Mouse (Mus musculus): Measurements from ENCODE around the gene Snapin. TPM values are rescaled to one million over a fixed set of nuclear protein-coding genes. Genes with fewer than 3 reads are reported as not detected.

Gene Snapin
- 10 to 100 TPM; 70.9 to 72.3 TPM for total RNA-seq (2021)
- long read RNA-seq, experiment 1, transcript Snapin-203 (4 exons, 1,928 nt) = major isoform, 69 of 99 reads
- long read RNA-seq, experiment 1, transcript Snapin-204 (4 exons, 1,575 nt) = minor isoform, 5 of 99 reads
- long read RNA-seq, experiment 1, transcript Snapin-202 (2 exons, 1,843 nt) = minor isoform, 12 of 99 reads
- long read RNA-seq, experiment 1, transcript Snapin-205 (3 exons, 1,505 nt) = minor isoform, 5 of 99 reads
- long read RNA-seq, experiment 1, partial matches to known transcripts = 0 of 99 reads
- long read RNA-seq, experiment 1, other reads (novel, unspliced or antisense) = 8 of 99 reads
- long read RNA-seq, experiment 2, transcript Snapin-203 (4 exons, 1,928 nt) = major isoform, 71 of 119 reads
- long read RNA-seq, experiment 2, transcript Snapin-201 (3 exons, 958 nt) = minor isoform, 8 of 119 reads
- long read RNA-seq, experiment 2, transcript Snapin-202 (2 exons, 1,843 nt) = minor isoform, 11 of 119 reads
- long read RNA-seq, experiment 2, transcript Snapin-204 (4 exons, 1,575 nt) = minor isoform, 12 of 119 reads
- long read RNA-seq, experiment 2, partial matches to known transcripts = 0 of 119 reads
- long read RNA-seq, experiment 2, other reads (novel, unspliced or antisense) = 15 of 119 reads

DNA sequence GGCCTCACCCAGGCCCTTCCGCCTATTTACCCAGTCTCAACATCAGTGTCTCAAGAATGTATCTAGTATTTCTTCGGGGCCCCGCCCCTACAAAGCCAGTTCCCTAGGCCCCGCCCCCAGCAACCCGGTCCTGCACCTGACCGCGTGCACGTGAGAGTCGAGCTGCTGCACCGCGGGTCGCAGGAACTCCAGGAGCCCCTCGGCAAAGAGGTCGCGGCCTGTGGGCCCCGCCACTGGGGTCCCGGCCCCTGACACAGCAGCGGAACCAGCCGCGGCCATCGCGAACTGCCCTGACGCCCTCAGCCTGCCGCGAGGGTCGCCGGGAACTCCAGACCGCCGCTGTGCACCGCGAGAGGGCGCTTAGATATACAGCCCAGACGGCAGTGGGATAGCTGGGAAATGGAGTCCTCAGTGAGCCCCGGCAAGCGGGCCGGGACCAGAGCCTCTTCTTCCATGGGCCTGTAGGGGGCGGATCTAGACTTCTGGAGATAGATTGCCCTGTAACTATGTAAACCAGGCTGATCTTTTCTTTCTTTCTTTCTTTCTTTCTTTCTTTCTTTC, at the start of gene Snapin:
Gene Snapin, minus strand, starts transcription at position 338 of the 561 bp plus-strand sequence.
- DNase-seq (ENCODE audit: low spot score in 2 of 2) = peak; percentile 85 to 95

- DNase-seq (ENCODE audit: low spot score in 2 of 2) = no peak
Measured at GRCm38 (mm10) chr3:90537905-90538296, 47.1 kb upstream of the Snapin start.

DNA sequence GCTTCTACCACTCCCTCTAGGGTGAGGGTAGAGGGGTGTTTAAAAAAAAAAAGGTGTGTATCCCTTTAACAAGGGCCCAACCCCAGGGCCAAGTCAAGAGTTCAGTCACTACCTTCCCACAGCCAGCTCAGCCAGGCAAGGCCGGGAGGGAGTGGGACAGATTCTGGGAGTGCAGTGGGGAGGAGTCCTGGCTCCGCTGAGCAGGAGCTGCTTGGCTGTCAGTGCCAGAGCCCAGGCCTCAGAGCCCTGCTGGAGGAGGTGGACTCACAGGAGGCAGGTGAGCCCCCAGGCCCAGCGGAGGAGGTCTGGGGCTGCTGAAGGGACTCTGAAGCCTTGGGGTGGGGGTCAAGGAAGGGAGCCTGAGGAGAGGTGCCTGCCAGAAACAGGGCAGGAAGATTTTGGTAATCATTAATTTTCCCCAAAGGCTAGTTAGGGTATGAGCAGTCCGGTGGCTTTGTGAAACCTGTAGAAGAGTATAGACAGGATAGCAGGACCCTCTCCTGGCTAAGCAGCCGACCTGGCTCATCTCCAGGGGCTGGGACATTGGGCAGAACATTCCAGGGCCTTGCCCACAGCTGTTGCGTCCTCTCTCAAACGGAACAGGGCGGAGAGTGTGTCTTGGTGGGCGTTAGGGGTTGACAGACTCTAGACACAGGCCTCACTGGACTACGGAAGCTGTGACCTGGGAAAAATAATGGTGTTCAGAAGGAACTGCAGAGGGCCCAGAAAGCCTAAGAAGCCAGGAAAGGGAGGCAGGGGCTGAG, 46.5 kb upstream of the Snapin start, which contains the start of gene S100a16:
Gene S100a16, plus strand, starts transcription at position 114 of the 764 bp plus-strand sequence.
- peak; percentile 37 to 40 for DNase-seq (ENCODE audit: low spot score in 2 of 2)

- no peak for DNase-seq (ENCODE audit: low spot score in 2 of 2)
Measured at GRCm38 (mm10) chr3:90535446-90535845, 44.6 kb upstream of the Snapin start.

GRCm38 (mm10) chr3:90531713-90532112, 40.9 kb upstream of the Snapin start:
- no peak for DNase-seq (ENCODE audit: low spot score in 2 of 2)

DNA sequence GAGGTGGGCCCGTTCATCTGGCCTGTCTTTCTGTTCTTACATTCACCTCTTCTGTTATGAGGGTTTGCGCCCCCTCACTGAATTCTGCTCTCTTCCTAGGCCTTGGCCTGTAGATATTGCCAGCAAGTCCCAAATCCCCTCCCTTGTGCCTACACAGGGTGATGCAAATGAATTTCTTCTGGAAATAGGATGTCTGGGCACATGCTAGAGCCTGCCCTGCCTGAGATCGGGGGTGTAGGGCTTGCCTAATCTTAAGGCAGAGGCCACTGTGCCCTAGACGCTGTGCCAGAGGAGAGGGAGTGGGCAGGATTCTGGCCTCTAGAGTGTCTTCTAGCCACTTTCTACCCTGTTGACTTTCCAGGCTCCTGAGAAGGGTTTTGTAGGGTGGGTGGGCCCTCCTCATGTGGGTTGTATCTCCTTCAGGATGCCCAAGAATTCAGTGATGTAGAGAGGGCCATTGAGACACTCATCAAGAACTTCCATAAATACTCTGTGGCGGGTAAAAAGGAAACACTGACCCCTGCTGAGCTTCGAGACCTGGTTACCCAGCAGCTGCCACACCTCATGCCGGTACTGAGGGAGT, 36.5 kb upstream of the Snapin start:
- DNase-seq (ENCODE audit: low spot score in 2 of 2) = no peak

- DNase-seq (ENCODE audit: low spot score in 2 of 2) = no peak
Measured at GRCm38 (mm10) chr3:90526580-90526979, 35.7 kb upstream of the Snapin start, which contains the start of gene S100a14. Gene S100a14 (plus strand): TSS chr3:90526856.

GRCm38 (mm10) chr3:90526076-90526475, 35.2 kb upstream of the Snapin start:
- no peak for DNase-seq (ENCODE audit: low spot score in 2 of 2)

DNA sequence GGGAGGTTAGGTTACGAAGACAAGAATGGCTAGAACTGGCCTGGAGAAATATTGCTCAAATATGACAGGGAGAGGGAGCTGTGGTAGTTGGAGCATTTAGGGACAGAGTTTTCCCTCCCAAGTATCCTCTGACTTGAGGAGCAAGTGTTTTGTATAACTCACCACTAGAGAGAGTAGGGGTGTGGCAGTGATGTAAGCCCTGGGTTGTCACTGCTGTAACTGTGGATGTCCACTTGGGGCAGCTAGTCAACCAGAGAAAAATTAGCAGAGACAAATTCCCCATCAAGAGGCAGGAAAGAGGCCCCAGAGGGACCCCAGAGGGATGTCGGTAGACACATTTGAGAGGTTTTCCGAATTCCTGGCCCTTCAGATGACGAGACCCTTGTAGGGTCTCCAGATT, 34.6 kb upstream of the Snapin start:
- no peak for DNase-seq (ENCODE audit: low spot score in 2 of 2)

GRCm38 (mm10) chr3:90517711-90518110, 26.9 kb upstream of the Snapin start:
- no peak for DNase-seq (ENCODE audit: low spot score in 2 of 2)

DNA sequence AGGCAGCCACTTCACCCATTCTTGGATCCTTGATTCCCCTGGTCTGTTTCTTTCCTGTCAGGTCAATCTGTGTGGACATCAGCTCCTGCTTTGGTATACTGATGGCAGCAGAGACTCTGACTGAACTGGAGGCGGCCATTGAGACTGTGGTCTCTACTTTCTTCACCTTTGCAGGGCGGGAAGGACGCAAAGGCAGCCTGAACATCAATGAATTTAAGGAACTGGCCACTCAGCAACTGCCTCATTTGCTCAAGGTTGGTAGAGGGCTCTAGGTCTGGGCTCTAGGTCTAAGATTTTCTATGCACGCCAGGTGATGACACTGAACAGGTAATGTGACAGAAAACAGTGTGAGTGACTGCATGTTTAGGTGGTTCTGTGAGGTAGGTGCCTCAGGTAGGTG, 25.0 kb upstream of the Snapin start:
- DNase-seq (ENCODE audit: low spot score in 2 of 2) = no peak

GRCm38 (mm10) chr3:90515242-90515641, 24.4 kb upstream of the Snapin start:
- no peak for DNase-seq (ENCODE audit: low spot score in 2 of 2)

DNA sequence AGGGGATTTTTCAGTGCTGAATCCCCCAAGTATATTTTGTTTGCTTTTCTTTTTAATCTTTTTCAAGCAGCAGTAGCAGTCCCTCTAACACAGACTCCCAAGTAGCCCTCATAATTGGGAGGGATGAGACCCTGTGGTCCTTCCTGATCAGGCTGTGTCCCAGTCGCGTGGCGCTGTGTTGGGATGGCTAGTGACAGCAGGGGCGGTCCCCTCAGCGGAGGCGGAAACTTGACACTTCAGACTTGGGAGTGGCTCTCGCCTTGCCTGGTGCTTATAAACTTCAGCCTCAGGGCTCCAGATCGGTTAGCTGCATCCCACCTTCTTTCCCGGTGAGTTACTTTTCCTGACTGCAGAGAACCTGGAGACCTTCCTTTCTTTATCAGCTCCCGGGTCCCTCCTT, 23.9 kb upstream of the Snapin start:
- peak in 1 of 2 experiments; percentile 44 for DNase-seq (ENCODE audit: low spot score in 2 of 2)

DNA sequence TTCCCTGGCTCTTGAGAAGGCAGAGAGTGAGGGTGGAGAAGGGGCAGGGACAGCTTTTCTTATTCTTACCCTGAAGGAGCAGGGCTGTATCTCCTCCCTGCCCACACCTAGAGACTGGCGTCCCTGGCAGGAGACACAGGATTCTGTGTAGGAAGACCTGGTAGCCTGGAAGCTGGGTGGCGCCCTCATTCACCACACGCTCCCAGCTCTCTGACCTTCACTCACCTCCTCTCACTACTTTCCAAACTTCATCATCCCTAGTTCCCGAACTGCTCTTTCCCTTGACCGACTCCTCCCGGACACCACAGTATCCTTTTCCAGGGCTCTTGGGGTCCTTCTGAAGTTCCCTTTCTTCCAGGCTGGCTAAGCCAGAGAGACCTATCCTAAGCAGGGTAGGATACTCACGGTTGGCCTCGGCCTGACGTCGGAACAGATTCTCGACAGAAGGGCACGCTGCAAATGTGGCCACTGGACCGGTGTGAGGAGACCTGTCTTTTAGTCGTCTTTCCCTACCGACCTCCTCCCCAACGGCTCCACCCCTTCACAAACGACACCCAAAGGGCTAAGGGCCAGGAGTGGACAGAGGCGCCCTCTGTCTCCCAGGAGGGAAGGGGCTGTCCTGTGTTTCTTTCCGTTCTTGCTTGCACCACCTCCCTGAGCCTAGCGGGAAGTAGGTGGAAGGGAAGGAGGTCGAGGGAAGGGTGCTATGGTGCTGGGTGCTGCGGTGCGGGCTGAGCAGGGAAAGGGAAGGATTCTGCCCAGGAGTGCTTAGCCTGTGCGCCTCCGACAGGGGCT, 23.2 kb upstream of the Snapin start, which contains the start of the genes S100a1 and S100a13:
Gene S100a1, minus strand, starts transcription at position 597 of the 795 bp plus-strand sequence.
Gene S100a13, plus strand, starts transcription at position 640 of the 795 bp plus-strand sequence.
- DNase-seq (ENCODE audit: low spot score in 2 of 2) = peak in 1 of 2 experiments; percentile 46

GRCm38 (mm10) chr3:90512948-90513642, 22.3 kb upstream of the Snapin start:
- no peak for DNase-seq (ENCODE audit: low spot score in 2 of 2)

- no peak for DNase-seq (ENCODE audit: low spot score in 2 of 2)
Measured at GRCm38 (mm10) chr3:90512276-90512675, 21.4 kb upstream of the Snapin start.

DNA sequence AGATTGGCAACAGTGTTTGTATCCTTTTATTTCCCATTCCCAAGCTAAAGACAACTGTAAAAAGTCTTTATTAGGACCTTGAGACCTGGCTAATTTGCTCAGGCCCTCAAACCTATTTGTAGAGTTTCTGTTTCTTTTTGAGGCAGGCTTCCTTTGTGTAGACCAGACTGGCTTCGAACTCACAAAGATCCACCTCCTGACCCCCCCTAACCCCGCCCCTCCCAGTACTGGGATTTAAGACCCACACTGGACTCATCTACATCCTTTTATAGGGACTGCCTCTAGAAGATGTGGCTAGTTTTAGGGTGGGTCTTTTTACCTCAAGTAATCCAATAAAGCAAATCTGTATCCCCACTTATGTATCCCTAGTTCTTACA, 18.9 kb upstream of the Snapin start:
- no peak for DNase-seq (ENCODE audit: low spot score in 2 of 2)

GRCm38 (mm10) chr3:90508950-90509746, 18.3 kb upstream of the Snapin start, which contains the start of gene Chtop:
Gene Chtop (minus strand): TSS chr3:90509498.
- peak; percentile 97 to 99 for DNase-seq (ENCODE audit: low spot score in 2 of 2)
